10 mouse cellular contexts compared by ENCODE assay signal in the genomic region with DNA sequence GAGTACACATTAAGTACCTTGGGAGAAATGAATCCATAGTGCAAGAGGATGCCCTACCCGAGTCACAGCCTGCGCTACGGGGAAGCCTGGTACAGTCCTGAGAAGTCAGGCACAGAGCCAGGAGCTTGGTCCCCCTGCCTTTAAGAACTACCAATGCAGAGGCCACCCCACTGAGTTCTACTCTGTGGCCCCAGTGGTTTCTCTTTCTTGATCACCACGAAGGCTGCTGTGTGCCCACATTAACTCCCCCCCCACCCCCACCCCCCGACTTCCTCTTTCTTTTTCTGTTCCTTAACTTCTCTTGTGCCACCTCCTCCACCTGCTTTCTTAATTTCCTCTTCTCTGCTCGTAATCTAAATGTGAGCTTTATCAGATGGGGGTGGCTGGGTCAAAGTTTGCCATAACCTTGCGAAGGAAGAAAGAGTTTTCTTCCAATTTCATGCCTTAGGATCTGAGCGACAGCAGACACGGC.
DNase-seq lines count a peak whose midpoint lies in the region; ATAC-seq and TF ChIP-seq lines count a peak whose summit lies in the region.
"Had no signal": no experiment of that assay in that cellular context is flagged by ENCODE, and none has a peak within 500 bp of the region (broad histone marks: within the 10 kb centered on the region; RNA-seq: fewer than 3 reads in every experiment).

No protein-coding gene starts in this region.

- no peak overlapping the region for H3K27ac ChIP-seq in left cerebral cortex, adult 2 months
- H3K27ac ChIP-seq: heart, embryonic 15.5 days; midbrain, embryonic 13.5 days had no signal

- no peak for TF ChIP-seq CTCF in left cerebral cortex, adult 2 months (IDR thresholded peaks at IDR 0.05)

- DNase-seq in 416B (ENCODE audit: low read depth) = peak; percentile 95
- peak; percentile 70 to 72 for DNase-seq in B cell, adult 2 months
- DNase-seq in naive thymus-derived CD4-positive, alpha-beta T cell, adult 2 months (ENCODE audit: low read depth) = peak; percentile 77
- DNase-seq in cerebellum, adult 9-11 months = no peak
- DNase-seq in right cerebral cortex, adult 18-20 months = no peak
- DNase-seq in left cerebral cortex, adult 2 months (ENCODE audit: extremely low spot score in 1 of 2, low spot score in 2 of 2) = no peak
- no peak for DNase-seq in testis, postnatal 14 days (ENCODE audit: low spot score)

- H3K4me3 ChIP-seq in left cerebral cortex, adult 2 months = no peak overlapping the region
- H3K4me3 ChIP-seq: heart, embryonic 15.5 days; midbrain, embryonic 13.5 days had no signal

- intact Hi-C loops in left cerebral cortex, adult 2 months (cut with DNase I) = no loop called here

- peak; percentile 42 for ATAC-seq in inflammation-experienced regulatory T-cells, adult 6 months
- ATAC-seq: midbrain, embryonic 13.5 days had no signal

Comparison
In these comparisons a context has a peak if more than half of its experiments do, and no peak if none do; other contexts are left out.
1. DNase-seq: peak in 416B (single experiment), B cell, adult 2 months (2 of 2) and naive thymus-derived CD4-positive, alpha-beta T cell, adult 2 months (single experiment); none in cerebellum, adult 9-11 months (single experiment), right cerebral cortex, adult 18-20 months (single experiment), left cerebral cortex, adult 2 months (0 of 2) and testis, postnatal 14 days (single experiment).